Mouse (Mus musculus): ENCODE data around the gene Cntnap2. TPM values are rescaled to one million over a fixed set of nuclear protein-coding genes. Genes with fewer than 3 reads are reported as not detected.

Gene Cntnap2
- total and polyA plus RNA-seq, 2 experiments, result not detected

GRCm38 (mm10) chr6:47315454-47315853 lies 2256.3 kb downstream of the Cntnap2 start:
- Histone ChIP-seq H3K9ac (ENCODE audit: low read depth, low read length) (no peak overlapping the region), H3K27ac (replicated peaks; ENCODE audit: insufficient read depth, low read depth, low read length) (no peak overlapping the region), H3K79me2 (ENCODE audit: control insufficient read depth, insufficient read depth, low read length) (no peaks in the 10 kb centered on the region), H3K27me3 (ENCODE audit: control insufficient read depth, insufficient read depth, low read length) (no peaks in the 10 kb centered on the region), H3K36me3 (ENCODE audit: control insufficient read depth, insufficient read depth, low read length) (no peaks in the 10 kb centered on the region), H3K4me1 (ENCODE audit: control insufficient read depth, insufficient read depth, low read length) (no peaks in the 10 kb centered on the region; the same call in none of the 2 replicates), H3K4me3 (ENCODE audit: insufficient read depth, low read depth, low read length) (no peak overlapping the region)
- DNase-seq (ENCODE audit: extremely low read depth, low read depth, low spot score), result no peak
- WGBS, result 78% methylated on average over 2 of the region's 2 CpGs
- TF ChIP-seq CTCF (IDR thresholded peaks at IDR 0.05; ENCODE audit: low read depth, low read length) (no peak), POLR2A (IDR thresholded peaks at IDR 0.05; ENCODE audit: extremely low read depth, insufficient read depth, low read length) (no peak)

GRCm38 (mm10) chr6:47317253-47317652 lies 2258.1 kb downstream of the Cntnap2 start:
- H3K9ac ChIP-seq (ENCODE audit: low read depth, low read length), result no peak overlapping the region
- H3K36me3 ChIP-seq (ENCODE audit: control insufficient read depth, insufficient read depth, low read length), result no peaks in the 10 kb centered on the region
- no peaks in the 10 kb centered on the region for H3K79me2 ChIP-seq (ENCODE audit: control insufficient read depth, insufficient read depth, low read length)
- H3K27ac ChIP-seq (replicated peaks; ENCODE audit: insufficient read depth, low read depth, low read length), result no peak overlapping the region
- no peak overlapping the region for H3K4me3 ChIP-seq (ENCODE audit: insufficient read depth, low read depth, low read length)
- H3K4me1 ChIP-seq (ENCODE audit: control insufficient read depth, insufficient read depth, low read length), result no peaks in the 10 kb centered on the region; the same call in none of the 2 replicates
- no peak for DNase-seq (ENCODE audit: extremely low read depth, low read depth, low spot score)
- H3K27me3 ChIP-seq (ENCODE audit: control insufficient read depth, insufficient read depth, low read length), result no peaks in the 10 kb centered on the region
- TF ChIP-seq CTCF (IDR thresholded peaks at IDR 0.05; ENCODE audit: low read depth, low read length) (no peak), POLR2A (IDR thresholded peaks at IDR 0.05; ENCODE audit: extremely low read depth, insufficient read depth, low read length) (no peak)

- no peak overlapping the region for H3K4me3 ChIP-seq (ENCODE audit: insufficient read depth, low read depth, low read length)
- H3K79me2 ChIP-seq (ENCODE audit: control insufficient read depth, insufficient read depth, low read length), result no peaks in the 10 kb centered on the region
- 41% methylated on average over 6 of the region's 6 CpGs for WGBS
- no peak overlapping the region for H3K9ac ChIP-seq (ENCODE audit: low read depth, low read length)
- DNase-seq (ENCODE audit: extremely low read depth, low read depth, low spot score), result no peak
- TF ChIP-seq CTCF (IDR thresholded peaks at IDR 0.05; ENCODE audit: low read depth, low read length) (no peak), POLR2A (IDR thresholded peaks at IDR 0.05; ENCODE audit: extremely low read depth, insufficient read depth, low read length) (no peak)
- H3K36me3 ChIP-seq (ENCODE audit: control insufficient read depth, insufficient read depth, low read length), result no peaks in the 10 kb centered on the region
- no peak overlapping the region for H3K27ac ChIP-seq (replicated peaks; ENCODE audit: insufficient read depth, low read depth, low read length)
- H3K27me3 ChIP-seq (ENCODE audit: control insufficient read depth, insufficient read depth, low read length), result no peaks in the 10 kb centered on the region
- H3K4me1 ChIP-seq (ENCODE audit: control insufficient read depth, insufficient read depth, low read length), result no peaks in the 10 kb centered on the region; the same call in none of the 2 replicates
Observed at GRCm38 (mm10) chr6:47318705-47319104, 2259.5 kb downstream of the Cntnap2 start.

- Histone ChIP-seq H3K27me3 (ENCODE audit: control insufficient read depth, insufficient read depth, low read length) (no peaks in the 10 kb centered on the region), H3K36me3 (ENCODE audit: control insufficient read depth, insufficient read depth, low read length) (no peaks in the 10 kb centered on the region), H3K4me3 (ENCODE audit: insufficient read depth, low read depth, low read length) (no peak overlapping the region), H3K79me2 (ENCODE audit: control insufficient read depth, insufficient read depth, low read length) (no peaks in the 10 kb centered on the region), H3K4me1 (ENCODE audit: control insufficient read depth, insufficient read depth, low read length) (no peaks in the 10 kb centered on the region; the same call in none of the 2 replicates), H3K27ac (replicated peaks; ENCODE audit: insufficient read depth, low read depth, low read length) (no peak overlapping the region), H3K9ac (ENCODE audit: low read depth, low read length) (no peak overlapping the region)
- no peak for TF ChIP-seq POLR2A (IDR thresholded peaks at IDR 0.05; ENCODE audit: extremely low read depth, insufficient read depth, low read length)
- no peak for TF ChIP-seq CTCF (IDR thresholded peaks at IDR 0.05; ENCODE audit: low read depth, low read length)
- WGBS, result 43% methylated on average over 5 of the region's 5 CpGs
- DNase-seq (ENCODE audit: extremely low read depth, low read depth, low spot score), result no peak
Observed at GRCm38 (mm10) chr6:47319309-47319983, 2260.3 kb downstream of the Cntnap2 start.

GRCm38 (mm10) chr6:47323169-47323835 lies 2264.1 kb downstream of the Cntnap2 start:
- Histone ChIP-seq H3K36me3 (ENCODE audit: control insufficient read depth, insufficient read depth, low read length) (no peaks in the 10 kb centered on the region), H3K27me3 (ENCODE audit: control insufficient read depth, insufficient read depth, low read length) (no peaks in the 10 kb centered on the region; the same call in 1 of the 2 replicates), H3K4me3 (ENCODE audit: insufficient read depth, low read depth, low read length) (no peak overlapping the region), H3K27ac (replicated peaks; ENCODE audit: insufficient read depth, low read depth, low read length) (no peak overlapping the region), H3K79me2 (ENCODE audit: control insufficient read depth, insufficient read depth, low read length) (no peaks in the 10 kb centered on the region), H3K9ac (ENCODE audit: low read depth, low read length) (no peak overlapping the region), H3K4me1 (ENCODE audit: control insufficient read depth, insufficient read depth, low read length) (no peaks in the 10 kb centered on the region)
- no peak for DNase-seq (ENCODE audit: extremely low read depth, low read depth, low spot score)
- 69% methylated on average over 5 of the region's 5 CpGs for WGBS
- TF ChIP-seq POLR2A (IDR thresholded peaks at IDR 0.05; ENCODE audit: extremely low read depth, insufficient read depth, low read length) (no peak), CTCF (IDR thresholded peaks at IDR 0.05; ENCODE audit: low read depth, low read length) (no peak)

- no peaks in the 10 kb centered on the region for H3K36me3 ChIP-seq (ENCODE audit: control insufficient read depth, insufficient read depth, low read length)
- WGBS, result 76% methylated on average over 5 of the region's 5 CpGs
- H3K27me3 ChIP-seq (ENCODE audit: control insufficient read depth, insufficient read depth, low read length), result no peaks in the 10 kb centered on the region; the same call in 1 of the 2 replicates
- H3K4me3 ChIP-seq (ENCODE audit: insufficient read depth, low read depth, low read length), result no peak overlapping the region
- H3K79me2 ChIP-seq (ENCODE audit: control insufficient read depth, insufficient read depth, low read length), result no peaks in the 10 kb centered on the region
- no peak overlapping the region for H3K27ac ChIP-seq (replicated peaks; ENCODE audit: insufficient read depth, low read depth, low read length)
- TF ChIP-seq POLR2A (IDR thresholded peaks at IDR 0.05; ENCODE audit: extremely low read depth, insufficient read depth, low read length), result no peak
- no peak for TF ChIP-seq CTCF (IDR thresholded peaks at IDR 0.05; ENCODE audit: low read depth, low read length)
- no peak overlapping the region for H3K9ac ChIP-seq (ENCODE audit: low read depth, low read length)
- DNase-seq (ENCODE audit: extremely low read depth, low read depth, low spot score), result no peak
- H3K4me1 ChIP-seq (ENCODE audit: control insufficient read depth, insufficient read depth, low read length), result no peaks in the 10 kb centered on the region
Observed at GRCm38 (mm10) chr6:47323886-47324285, 2264.7 kb downstream of the Cntnap2 start.

Data from liver, adult 2 months (tissue).